Mouse (Mus musculus) lung, adult 2 months (tissue): ENCODE data around the gene Atp5g3.

ENCODE experiments used
- CTCF ChIP-seq: fragments of 200-500 bp; IDR thresholded peaks from 2 replicates; pipeline ENCODE4 v1.5.1; 2011; ENCODE audit warnings: mild to moderate bottlenecking, low read length, control low read depth; ENCODE audit not compliant: insufficient read depth
- POLR2A ChIP-seq: fragments of 200-500 bp; IDR thresholded peaks from 2 replicates; pipeline ENCODE4 v1.6.1; 2011; ENCODE audit warnings: low read depth, mild to moderate bottlenecking, control low read depth, low read length, borderline replicate concordance; ENCODE audit errors: extremely low read depth

DNA sequence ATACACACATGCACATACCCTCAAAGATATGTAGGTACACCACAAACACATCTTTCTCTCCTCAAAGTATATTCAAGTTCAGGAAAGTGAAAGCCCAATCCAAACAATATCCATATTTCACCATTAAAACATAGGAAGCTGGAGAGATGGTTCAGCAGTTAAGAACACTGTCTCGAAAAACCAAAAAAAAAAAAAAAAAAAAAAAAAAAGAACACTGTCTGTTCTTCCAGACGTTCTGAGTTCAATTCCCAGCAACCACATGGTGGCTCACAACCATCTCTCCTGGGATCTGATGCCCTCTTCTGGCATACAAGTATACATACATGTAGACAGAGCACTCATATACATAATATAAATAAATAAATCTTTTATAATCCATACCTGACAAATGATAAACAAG lies 25.1 kb downstream of the Atp5g3 start:
- TF ChIP-seq POLR2A (no peak), CTCF (no peak)
